Mouse (Mus musculus) 3134 (cell line): ENCODE data around the gene Dnase2a.
A peak's percentile ranks its signal among the peaks of the same experiment; 100 is the strongest.

Experiments
- DNase-seq: peaks from one replicate; pipeline ENCODE4 v3.0.0-alpha.2; 2011; ENCODE audit warnings: low spot score; ENCODE audit not compliant: insufficient read length; ENCODE audit errors: extremely low read depth

Gene Dnase2a

DNA sequence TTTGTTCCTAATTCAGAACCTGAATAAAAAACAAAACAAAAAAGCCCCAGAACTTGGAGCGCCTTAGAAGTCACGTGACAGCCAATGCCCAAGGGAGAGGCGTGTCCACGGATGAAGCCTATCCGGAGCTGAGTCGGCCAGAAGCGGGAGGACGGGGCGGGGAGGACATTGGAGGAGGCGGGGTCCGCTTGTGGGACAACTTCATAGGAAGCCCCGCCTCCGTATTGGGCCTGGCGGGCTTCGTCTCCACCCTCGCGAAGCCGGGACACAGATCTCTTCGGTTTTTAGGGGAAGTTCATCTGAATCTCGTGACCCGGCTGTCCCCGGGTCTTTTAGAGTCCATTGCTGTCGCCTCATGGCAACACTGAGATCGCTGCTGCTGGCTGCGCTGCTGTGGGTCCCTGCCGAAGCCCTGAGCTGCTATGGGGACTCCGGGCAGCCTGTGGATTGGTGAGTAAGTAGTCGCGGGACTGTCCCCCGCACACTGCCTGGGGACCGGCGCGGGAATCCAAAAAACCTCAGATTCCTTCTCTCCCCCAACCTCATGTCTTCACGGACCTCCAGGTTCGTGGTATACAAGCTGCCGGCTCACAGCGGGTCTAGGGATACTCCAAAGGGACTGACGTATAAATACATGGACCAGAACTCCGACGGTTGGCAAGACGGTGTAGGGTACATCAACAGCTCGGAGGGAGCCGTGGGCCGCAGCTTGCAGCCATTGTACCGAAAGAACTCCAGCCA lies at the start of gene Dnase2a:
Dnase2a (plus strand) TSS at position 140 of the 741 bp plus-strand sequence.
- peak; percentile 94 for DNase-seq

DNA sequence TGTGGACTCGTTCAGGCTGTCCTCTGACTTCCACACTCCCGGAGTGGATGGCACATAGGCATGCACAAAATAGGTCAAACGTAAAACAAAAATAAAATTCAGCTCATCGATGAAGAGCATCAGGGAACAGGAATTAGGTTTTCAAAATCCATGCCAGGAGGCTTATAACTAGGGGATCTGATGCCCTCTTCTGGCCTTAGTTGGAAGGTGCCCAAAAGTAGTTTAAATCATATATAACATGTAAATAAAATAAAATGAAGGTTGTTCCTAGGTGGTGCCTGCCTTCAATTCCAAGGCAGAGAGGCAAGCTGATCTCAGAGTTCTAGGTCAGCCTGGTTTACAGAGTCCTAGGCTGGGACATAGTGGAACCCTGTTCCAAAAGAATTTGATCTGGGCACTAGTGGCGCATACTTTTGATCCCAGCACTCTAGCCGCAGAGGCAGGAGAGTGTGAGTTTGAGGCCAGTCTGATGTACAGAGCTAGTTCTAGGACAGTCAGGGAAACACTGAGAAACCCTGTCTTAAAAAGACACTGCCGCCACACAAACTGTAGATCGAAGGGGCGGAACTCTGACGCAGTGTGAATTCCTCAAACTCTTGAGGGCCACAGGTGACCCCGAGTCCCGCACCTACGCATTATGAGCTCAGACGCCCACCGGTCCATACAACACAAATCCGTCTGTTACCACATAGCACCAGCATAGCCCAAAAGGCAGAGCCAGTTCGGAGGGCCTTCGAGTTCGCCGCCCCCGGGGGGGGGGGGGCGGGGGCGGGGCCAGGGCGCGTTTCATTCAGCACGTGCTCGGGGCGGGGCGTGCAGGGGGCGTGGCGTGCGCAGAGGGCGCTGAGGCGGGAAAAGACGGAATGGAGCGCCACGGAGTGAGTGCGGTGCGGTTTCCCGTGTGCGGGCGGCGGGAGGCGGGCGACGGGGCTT lies 36.7 kb upstream of the Dnase2a start, which contains the start of gene Syce2:
Syce2 (plus strand) TSS at position 736 of the 933 bp plus-strand sequence.
- DNase-seq, result no peak

DNA sequence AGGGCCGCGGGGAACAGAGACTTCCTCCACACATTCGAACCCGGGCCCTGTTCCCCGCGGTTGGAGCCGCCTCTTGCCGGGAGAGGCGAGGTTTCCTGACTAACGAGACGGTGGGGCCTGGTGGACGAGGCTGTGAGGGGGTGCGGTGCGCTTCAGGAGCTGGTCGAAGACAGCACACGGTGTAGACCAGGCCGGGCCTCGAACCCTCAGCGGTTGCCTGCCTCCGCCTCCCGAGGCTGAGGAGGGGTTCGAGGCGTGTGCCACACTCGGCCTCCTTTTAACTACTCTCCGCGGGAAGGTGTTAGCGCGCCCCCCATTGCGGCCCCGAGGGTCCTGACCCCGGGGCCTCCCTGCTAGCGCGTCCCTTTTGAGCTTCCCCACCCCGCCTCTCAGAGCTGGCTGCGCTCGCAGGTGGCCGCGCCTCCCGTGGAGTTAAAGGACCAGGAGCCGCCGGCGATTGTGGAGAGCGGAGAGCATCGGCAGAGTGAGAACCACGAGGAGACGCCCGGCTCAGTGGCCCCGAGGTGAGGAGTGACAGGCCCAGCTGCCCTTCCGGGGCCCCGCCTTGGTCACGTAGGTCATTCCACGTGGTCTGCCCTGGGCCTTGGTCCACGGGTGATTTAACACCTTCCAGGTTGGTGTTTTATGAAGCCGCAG lies 35.9 kb upstream of the Dnase2a start:
- peak; percentile 17 for DNase-seq

DNA sequence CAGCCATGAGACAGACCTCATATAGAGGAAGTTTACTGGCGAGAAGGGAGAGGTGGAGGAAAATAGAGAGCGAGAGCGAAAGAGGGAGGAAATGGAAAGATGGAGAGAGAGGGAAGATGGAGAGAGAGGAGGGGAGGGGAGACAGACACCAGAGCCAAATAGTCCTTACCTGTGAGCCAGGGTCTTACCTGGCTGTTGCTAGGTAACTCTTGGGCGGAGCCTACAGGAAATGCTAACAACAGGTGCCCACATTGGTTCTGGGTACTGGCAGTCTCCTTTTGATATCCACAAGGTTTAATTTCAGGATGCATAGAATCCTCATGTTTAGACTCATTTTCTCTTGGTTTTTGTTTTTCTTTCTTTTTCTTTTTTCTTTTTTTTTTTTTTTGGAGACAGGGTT lies 35.3 kb upstream of the Dnase2a start:
- DNase-seq, result no peak

DNA sequence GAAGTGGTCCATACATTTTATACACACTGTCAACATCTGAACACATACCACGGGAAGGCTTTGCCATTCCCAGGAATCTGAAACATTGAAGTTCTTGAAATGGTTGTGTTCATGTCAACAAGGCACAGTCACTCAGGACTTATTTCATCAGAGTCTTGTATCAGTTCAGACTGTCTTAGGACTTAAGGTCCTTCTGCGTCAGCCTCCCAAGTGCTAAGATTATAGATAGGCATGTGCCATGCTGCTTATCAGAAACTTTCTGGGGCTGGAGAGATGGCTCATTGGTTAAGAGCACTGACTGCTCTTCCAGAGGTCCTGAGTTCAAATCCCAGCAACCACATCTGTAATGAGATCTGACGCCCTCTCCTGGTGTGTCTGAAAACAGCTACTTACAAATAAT lies 34.0 kb upstream of the Dnase2a start:
- no peak for DNase-seq

DNA sequence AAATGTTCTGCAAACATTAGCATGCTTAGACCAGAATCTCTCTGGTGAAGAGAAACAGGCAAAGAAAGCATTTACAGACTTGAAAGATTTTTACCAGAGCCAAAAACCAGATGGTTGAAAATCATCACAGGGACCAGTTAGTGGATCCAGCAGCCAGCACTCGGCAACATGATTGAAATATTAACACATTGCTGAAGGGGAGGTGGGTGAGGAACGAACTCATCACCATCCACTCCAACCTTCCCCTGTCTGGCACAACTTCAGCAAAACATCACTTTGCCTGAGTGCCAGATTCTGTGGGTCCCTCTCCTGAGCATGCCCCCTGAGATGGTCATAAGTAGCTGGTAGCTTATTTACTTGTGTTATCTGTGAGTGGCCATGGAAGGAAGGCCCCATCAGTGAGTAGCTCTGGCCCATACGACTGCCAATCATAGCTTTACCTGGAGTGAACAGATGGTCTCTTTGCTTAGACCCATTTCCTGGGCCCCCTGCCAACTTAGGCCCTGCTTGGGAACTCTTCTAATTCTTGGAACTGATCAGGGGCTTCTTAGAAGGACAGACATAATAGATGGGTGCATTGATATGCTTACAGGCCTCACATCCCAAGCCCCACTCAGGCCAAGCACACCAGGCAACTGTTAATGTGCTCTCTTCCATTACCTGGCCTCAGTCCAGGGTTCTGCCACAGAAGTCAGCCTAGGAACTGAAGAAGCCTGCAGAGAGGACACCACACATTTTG lies 30.9 kb upstream of the Dnase2a start:
- DNase-seq, result no peak

DNA sequence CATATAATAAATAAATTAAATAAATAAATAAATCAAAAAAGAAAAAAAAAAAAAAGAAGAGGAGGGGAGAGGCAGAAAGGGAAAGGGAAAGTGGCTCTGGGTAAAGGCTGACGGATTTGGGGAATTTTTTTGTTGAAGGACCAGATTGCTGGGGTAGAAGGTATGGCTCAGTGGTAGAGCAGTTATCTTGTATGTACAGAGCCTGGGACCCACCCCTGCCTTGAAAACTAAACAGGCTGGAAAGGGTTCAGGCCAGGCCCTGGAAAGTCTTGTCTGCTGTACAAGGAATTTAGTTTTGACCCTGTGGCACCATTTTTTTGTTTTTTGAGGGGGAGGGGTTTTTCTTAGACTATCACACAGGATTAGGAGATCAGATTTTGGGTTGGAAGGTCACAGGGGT lies 29.4 kb upstream of the Dnase2a start:
- no peak for DNase-seq

DNA sequence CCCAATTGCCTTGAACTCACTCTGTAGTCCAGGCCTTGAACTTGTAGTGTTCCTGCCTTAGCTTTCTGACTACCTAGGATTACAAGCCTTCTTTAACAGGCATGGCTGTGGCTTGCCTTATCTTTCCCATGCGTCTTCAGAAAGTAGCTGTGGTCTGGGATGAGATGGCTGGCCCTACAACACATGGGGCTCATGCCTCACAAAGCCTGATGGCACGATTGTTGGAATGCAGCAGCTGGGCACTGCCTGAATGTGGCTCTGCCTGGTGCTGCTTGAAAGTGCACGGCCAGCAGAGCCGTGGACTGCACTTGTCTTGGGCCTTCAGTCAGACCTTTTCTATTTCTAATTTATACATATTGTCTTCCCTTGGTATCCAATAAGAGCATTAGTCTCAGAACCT lies 23.6 kb upstream of the Dnase2a start:
- no peak for DNase-seq

DNA sequence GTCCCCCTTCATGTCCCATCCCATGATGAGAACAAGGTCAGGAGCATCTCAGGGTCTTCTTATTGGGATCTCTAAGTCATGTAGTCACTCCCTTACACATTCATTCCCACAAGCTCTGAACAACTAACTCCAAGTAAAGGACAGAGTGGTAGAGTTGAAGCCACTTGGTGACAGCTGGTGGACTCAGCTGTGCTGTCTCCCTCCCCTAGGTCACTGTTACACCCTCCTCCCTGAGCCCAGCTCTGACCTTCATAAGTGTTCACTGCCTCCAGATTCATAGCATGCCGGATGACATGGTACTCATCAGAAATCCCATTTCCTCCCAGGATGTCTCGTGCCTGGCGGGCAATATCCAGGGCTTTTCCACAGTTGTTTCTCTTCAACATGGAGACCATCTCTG lies 20.1 kb upstream of the Dnase2a start:
- DNase-seq, result no peak

DNA sequence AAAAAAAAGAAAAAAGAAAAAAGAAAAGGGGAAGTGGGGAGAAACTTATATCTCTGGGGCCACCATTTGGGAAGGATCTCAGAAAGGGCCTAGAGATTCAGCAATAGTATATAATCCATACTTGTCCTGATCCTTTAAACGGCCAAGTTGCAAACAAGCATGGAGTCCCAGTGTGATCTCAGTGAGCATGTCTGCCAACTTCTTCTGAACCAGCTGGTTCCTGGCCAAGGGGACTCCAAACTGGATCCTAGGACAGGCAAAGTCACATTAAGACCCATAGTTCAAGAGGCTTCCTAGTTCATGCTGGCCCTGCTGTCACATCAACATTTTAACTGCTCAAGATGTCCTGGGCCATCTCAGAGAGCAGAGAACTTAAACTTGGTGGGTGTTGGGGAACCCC lies 19.2 kb upstream of the Dnase2a start:
- DNase-seq, result no peak

DNA sequence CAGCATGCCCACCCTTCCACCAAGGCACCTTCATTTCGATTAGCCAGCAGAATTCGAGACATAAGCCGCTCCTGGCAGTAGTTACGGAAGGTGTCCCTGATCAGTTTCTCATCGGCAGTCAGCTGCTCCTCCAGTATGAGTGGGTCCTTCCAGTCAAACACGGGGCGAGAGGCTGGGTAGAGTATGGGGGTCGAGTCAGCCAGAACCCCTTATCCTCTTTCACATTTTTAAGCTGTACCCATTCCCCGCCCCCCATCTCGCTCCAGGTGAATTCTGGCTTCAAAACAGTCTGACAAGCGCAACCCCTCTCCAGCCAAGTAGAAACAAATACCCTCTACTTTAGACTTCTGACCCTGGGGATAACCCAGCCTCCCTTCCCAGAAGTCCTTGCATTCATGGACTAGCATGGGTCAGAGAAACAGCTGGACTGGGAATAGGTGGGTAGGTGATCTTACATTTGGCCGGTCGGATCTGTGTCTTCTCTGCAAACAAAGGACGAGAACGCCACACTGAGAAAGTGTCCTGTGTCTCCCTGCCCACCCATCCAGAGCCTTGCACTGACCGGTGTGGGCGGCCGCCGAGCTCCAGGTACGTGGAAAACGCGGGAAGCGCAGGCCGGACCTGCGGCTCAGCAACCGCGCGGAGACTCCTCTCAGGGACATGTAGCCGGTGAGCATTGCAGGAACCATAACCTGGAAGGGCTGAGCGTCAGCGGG lies 15.2 kb upstream of the Dnase2a start:
- no peak for DNase-seq

DNA sequence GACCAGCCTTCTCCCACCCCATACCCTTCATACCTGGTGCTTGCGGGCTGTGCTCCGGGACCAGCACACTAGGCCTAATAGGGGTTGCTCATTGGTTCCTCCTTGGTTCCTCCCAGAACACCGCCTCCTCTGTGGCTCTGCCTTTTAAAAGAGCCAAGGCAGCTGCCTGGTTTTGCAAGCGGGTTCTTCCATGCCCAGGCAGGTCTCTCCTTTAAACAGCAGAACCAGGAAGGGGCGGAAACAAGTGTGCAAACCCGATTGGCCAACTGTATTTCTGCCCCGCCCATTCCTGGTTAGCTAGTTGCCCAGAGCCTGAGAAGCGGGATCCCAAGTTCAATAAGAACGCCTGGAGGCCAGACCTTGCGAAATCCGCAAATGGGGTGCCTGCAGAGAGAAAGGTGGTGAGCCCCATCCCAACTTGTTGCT lies 14.6 kb upstream of the Dnase2a start, which contains the start of gene Gcdh:
Gcdh (minus strand) TSS at position 213 of the 426 bp plus-strand sequence.
- peak; percentile 80 for DNase-seq

DNA sequence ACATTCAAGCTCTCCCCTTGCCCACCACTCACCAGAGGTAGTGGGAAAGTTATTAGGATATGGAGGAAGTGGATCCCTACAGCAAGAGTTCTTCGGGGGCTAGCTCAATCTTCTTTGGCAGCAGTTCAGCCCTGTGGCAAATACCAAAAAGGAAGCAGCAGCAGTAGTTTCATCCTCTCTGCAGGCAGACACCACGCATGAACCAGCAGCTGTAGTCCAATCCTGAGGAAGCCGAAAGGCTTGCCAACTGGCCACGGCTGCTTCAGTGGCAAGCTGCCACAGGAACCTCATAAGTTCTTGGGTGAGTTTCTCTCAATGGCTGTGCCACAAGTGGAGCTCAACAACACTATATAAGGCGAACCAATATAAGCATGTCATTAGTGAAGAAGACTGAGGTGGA lies 12.4 kb upstream of the Dnase2a start:
- no peak for DNase-seq

DNA sequence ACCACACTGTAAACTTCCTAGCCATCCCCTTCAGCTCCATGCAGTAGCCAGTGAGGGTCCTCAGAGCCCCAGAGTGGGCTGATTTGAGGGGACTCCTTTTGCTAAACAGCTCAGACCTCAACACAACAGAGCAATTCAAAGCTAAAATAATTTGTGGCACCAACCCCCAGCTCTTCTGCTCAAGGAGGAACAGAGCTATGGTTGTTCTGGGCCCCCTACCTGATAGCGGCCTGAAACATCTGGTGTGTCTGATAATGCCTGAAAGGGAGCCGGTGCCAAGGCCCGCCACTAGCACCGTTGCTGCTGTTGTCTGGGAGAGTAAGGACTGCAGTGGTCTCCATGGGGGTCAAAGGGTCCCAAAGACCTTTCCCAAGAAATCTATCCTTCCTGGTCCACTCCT lies 7.3 kb upstream of the Dnase2a start:
- DNase-seq, result no peak

DNA sequence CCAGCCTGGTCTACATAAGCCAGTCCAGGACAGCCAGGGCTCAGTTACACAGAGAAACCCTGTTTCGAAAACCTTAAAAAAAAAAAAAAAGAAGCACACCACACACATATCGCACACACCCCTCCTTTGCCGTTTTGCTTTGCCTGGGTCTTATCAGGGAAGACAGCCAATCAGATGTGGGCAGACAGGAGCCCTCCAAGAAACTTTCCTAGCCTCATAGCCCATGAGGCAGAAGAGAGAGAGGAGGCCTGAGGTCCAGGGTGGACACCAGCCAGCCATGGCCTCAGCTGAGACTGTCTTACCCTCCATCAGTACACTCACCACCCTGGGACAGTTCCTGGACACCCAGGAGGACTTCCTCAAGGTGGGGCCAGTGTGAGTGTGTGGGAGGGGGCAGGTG lies 6.6 kb upstream of the Dnase2a start, which contains the start of gene Klf1:
Klf1 (plus strand) TSS at position 177 of the 400 bp plus-strand sequence.
- DNase-seq, result no peak

DNA sequence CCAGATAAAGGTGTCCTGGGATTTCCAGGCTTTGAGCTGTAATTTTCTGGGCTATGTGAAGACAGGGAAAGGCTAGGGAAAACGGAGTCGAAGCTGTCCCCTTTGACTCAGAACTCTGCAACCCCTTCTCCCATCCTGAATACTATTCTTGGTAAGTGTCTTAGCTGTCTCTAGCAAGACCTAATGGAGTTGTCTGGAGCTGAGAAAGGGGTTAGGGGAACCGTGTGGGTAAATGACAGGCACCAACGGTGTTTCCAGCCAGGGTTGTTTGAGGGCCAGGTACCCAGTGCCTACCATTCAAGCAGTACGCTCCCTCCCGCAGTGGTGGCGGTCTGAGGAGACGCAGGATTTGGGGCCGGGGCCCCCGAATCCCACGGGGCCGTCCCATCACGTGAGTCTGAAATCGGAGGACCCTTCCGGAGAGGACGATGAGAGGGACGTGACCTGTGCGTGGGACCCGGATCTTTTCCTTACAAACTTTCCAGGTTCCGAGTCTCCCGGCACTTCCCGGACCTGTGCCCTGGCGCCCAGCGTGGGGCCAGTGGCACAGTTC lies 5.9 kb upstream of the Dnase2a start:
- DNase-seq, result no peak

DNA sequence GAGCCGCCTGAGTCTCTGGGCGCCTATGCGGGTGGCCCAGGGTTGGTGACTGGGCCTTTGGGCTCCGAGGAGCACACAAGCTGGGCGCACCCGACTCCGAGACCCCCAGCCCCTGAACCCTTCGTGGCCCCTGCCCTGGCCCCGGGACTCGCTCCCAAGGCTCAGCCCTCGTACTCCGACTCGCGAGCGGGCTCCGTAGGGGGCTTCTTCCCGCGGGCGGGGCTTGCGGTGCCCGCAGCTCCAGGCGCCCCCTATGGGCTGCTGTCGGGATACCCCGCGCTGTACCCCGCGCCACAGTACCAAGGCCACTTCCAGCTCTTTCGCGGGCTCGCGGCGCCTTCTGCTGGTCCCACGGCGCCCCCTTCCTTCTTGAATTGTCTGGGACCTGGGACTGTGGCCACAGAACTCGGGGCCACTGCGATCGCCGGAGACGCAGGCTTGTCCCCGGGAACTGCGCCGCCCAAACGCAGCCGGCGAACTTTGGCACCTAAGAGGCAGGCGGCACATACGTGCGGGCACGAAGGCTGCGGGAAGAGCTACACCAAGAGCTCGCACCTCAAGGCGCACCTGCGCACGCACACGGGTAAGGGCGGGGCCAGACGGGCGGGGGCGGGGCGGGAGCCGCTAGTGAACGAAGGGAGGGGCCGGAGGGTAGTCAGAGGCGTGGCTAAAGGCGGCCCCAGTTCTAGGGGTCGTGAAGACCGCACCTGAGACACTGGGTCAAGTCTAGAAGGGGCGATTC lies 5.3 kb upstream of the Dnase2a start:
- DNase-seq, result peak; percentile 86

DNA sequence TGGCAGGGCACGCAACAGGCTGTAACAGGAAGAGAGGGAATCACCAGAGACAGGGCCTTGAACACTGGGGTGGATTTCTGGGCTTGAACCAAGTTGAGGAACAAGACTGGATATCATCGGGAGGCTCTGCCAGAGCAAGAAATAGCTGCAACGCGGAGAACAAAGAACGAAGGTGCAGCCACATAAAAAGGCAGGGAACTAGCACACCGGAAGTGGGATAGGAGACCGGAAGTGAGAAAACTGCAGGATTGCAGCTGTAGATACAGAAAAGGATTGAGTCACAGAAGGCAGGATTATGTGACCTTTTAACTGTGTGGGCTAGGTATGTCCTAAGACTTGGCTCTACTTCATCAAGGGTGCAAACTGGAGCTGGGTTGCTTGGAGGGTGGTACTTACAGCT lies 4.0 kb upstream of the Dnase2a start:
- DNase-seq, result no peak

DNA sequence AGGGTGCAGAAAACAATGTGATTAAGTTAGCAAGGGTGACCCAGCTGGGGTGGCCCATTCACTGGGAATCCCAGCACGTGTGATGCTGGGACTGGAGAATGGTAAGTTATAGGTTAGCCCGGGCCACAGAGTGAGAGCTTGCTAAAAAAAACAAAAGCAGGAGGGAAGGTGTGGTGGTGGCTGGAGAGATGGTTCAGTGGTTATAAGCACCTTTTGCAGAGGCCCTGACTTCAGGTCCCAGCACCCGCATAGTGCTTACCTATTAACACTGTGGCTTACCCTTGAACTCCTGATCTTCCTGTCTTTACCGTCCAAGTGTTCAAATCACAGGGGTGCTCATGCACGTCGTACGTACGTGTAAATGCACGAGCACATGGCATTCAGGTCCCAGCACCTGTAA lies 1.3 kb upstream of the Dnase2a start:
- no peak for DNase-seq
